Mouse (Mus musculus) liver, embryonic 14.5 days (tissue): ENCODE data around the gene Larp1. TPM values are rescaled to one million over a fixed set of nuclear protein-coding genes. Genes with fewer than 3 reads are reported as not detected.

Source experiments
- ATAC-seq: fragments of 200-750 bp; cut with Nextera tagmentation; 2 replicates; pipeline ENCODE4 v1.8.0; 2017; ENCODE audit warnings: moderate number of reproducible peaks, mild to moderate bottlenecking, moderate library complexity; ENCODE audit not compliant: insufficient read depth
- DNase-seq, 3 experiments: peaks; one replicate each; pipeline ENCODE4 v3.0.0-alpha.2; 2012 to 2013; ENCODE audit warnings: low read depth in 3 of 3, low spot score in 3 of 3
- H3K27ac ChIP-seq: fragments of 300-500 bp; sonication (generic); 2 replicates; pipeline ENCODE4 v1.5.1; 2014; ENCODE audit warnings: moderate library complexity, mild to moderate bottlenecking, control low read depth, inconsistent platforms
- H3K27me3 ChIP-seq: fragments of 300-500 bp; sonication (generic); 2 replicates; pipeline ENCODE4 v1.6.1; 2014; ENCODE audit warnings: mild to moderate bottlenecking, low read length, moderate library complexity; ENCODE audit not compliant: control insufficient read depth, insufficient read depth
- H3K36me3 ChIP-seq: fragments of 300-500 bp; sonication (generic); replicated peaks from 2 replicates; pipeline ENCODE4 v1.6.1; 2014; ENCODE audit warnings: low read depth; ENCODE audit not compliant: control insufficient read depth, insufficient read depth
- H3K4me1 ChIP-seq, 2 experiments: fragments of 200-500 bp in 1 of 2; fragments of 300-500 bp in 1 of 2; sonication (generic) in 1 of 2; replicated peaks; 2 replicates each; pipeline ENCODE4 v1.6.1; 2012 to 2014; ENCODE audit warnings: antibody characterized with exemption in 1 of 2, inconsistent platforms in 1 of 2, low read length in 1 of 2; ENCODE audit not compliant: control insufficient read depth in 2 of 2, insufficient read depth in 2 of 2
- H3K4me2 ChIP-seq: fragments of 300-500 bp; sonication (generic); 2 replicates; pipeline ENCODE4 v1.6.1; 2014; ENCODE audit warnings: low read depth, mild to moderate bottlenecking, control low read depth, moderate library complexity
- H3K4me3 ChIP-seq, 2 experiments: fragments of 200-500 bp in 1 of 2; fragments of 300-500 bp in 1 of 2; sonication (generic) in 1 of 2; 2 replicates each; pipeline ENCODE4 v1.5.1; 2012 to 2014; ENCODE audit warnings: low read depth in 2 of 2, low read length in 2 of 2, mild to moderate bottlenecking in 2 of 2, control low read depth in 1 of 2, inconsistent platforms in 1 of 2, moderate library complexity in 1 of 2; ENCODE audit not compliant: insufficient read depth in 1 of 2
- H3K9ac ChIP-seq: fragments of 300-500 bp; sonication (generic); replicated peaks from 2 replicates; pipeline ENCODE4 v1.6.1; 2014; ENCODE audit warnings: mild to moderate bottlenecking, control low read depth, moderate library complexity
- H3K9me3 ChIP-seq: fragments of 300-500 bp; sonication (generic); 2 replicates; pipeline ENCODE4 v1.6.1; 2016; ENCODE audit warnings: low read length, mixed read lengths; ENCODE audit not compliant: control insufficient read depth
- CTCF ChIP-seq: IDR thresholded peaks from 2 replicates; pipeline ENCODE4 v1.5.1; 2016; ENCODE audit warnings: antibody characterized with exemption, low read depth, control low read depth
- EP300 ChIP-seq: IDR thresholded peaks from 2 replicates; pipeline ENCODE4 v1.6.1; 2016; ENCODE audit warnings: antibody characterized with exemption, low read depth
- WGBS: fragments of 180-500 bp; shearing (Covaris S2); extraction: QIAGEN DNeasy Blood & Tissue Kit; methylation state at CpG from one replicate; pipeline ENCODE4 v1.1.7; 2014; ENCODE audit not compliant: insufficient replicate concordance; 5-methylcytosine and 5-hydroxymethylcytosine counted together
- polyA plus RNA-seq, 2 experiments: library from polyadenylated mRNA; depleted of rRNA in 1 of 2; stranded (reverse) in 1 of 2; unstranded in 1 of 2; fragments of >200 nt; fragmentation: Nextera tagmentation in 1 of 2; extraction: Ambion mirVana in 1 of 2; gene quantifications; 2 replicates each; pipeline versions ENCODE4 v1.2.1 to v1.2.3; 2012 to 2014

Larp1 gene
- polyA plus RNA-seq, 2 experiments = 15.8 to 25.5 TPM

GRCm38 (mm10) chr11:57984343-57984666 is 24.6 kb upstream of the Larp1 start:
- DNase-seq (no peak), ATAC-seq (peak; percentile 24; the same call in 1 of the 2 replicates)
- H3K27me3 ChIP-seq = no peaks in the 10 kb centered on the region; the same call in 1 of the 2 replicates
- WGBS = 14% methylated on average over 3 of the region's 3 CpGs
- peaks cover 19 to 25% of the 10 kb centered on the region in 2 experiments for H3K4me1 ChIP-seq
- peak overlapping the region; percentile 74 for H3K27ac ChIP-seq
- no peak overlapping the region for H3K4me3 ChIP-seq
- H3K4me2 ChIP-seq = peak overlapping the region; percentile 43
- H3K9ac ChIP-seq = peak overlapping the region; percentile 50
- TF ChIP-seq EP300 (no peak), CTCF (no peak)
- no peaks in the 10 kb centered on the region for H3K36me3 ChIP-seq
- no peaks in the 10 kb centered on the region for H3K9me3 ChIP-seq

DNA sequence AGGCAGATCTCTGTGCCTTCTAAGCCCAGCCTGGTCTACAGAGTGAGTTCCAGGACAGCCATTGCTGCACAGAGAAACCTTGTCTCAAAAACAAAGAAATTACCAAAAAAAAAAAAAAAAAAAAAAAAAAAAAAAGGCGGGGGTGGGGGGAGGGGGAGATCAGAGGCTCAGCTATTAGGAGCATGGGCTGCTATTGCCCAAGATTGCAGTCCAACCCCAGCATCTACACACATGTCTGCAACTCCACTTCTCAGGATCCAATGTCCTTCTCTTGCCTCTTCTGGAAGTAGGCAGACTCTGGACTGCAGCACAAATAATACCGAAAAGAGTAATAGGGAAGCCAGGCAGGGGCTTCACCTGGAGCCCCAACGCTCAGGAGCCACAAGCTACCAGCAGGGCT is 23.4 kb upstream of the Larp1 start:
- 74% methylated on average over 2 of the region's 3 CpGs for WGBS
- TF ChIP-seq EP300 (no peak), CTCF (no peak)
- no peaks in the 10 kb centered on the region for H3K36me3 ChIP-seq
- no peak overlapping the region for H3K4me2 ChIP-seq
- no peak overlapping the region for H3K27ac ChIP-seq
- no peak overlapping the region for H3K4me3 ChIP-seq
- H3K27me3 ChIP-seq = no peaks in the 10 kb centered on the region; the same call in none of the 2 replicates
- no peaks in the 10 kb centered on the region for H3K9me3 ChIP-seq
- no peak for ATAC-seq
- no peak for DNase-seq
- H3K4me1 ChIP-seq = peaks cover 19 to 25% of the 10 kb centered on the region in 2 experiments
- H3K9ac ChIP-seq = no peak overlapping the region

DNA sequence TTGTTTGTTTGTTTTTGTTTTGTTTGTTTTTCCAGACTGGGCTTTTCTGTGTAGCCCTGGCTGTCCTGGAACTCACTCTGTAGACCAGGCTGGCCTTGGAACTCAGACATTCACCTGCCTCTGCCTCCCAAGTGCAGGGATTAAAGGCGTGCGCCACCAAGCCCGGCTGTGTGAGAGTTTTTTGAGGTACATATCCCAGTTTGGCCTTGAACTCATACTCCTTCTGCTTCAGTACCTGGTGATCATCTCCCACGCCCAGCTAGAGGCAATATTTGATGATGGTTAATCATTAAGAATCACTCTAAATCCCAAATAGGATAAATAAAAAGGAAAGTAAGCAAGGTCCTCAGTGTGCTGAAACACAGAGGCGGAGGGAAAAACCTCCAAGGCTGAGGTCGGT is 22.8 kb upstream of the Larp1 start:
- Histone ChIP-seq H3K27me3 (no peaks in the 10 kb centered on the region; the same call in none of the 2 replicates), H3K36me3 (no peaks in the 10 kb centered on the region), H3K9me3 (no peaks in the 10 kb centered on the region), H3K27ac (no peak overlapping the region), H3K4me1 (peaks cover 19 to 25% of the 10 kb centered on the region in 2 experiments), H3K9ac (no peak overlapping the region), H3K4me3 (no peak overlapping the region), H3K4me2 (no peak overlapping the region)
- no peak for ATAC-seq
- WGBS = 67% methylated on average over 6 of the region's 6 CpGs
- TF ChIP-seq CTCF = no peak
- TF ChIP-seq EP300 = no peak
- DNase-seq = no peak

DNA sequence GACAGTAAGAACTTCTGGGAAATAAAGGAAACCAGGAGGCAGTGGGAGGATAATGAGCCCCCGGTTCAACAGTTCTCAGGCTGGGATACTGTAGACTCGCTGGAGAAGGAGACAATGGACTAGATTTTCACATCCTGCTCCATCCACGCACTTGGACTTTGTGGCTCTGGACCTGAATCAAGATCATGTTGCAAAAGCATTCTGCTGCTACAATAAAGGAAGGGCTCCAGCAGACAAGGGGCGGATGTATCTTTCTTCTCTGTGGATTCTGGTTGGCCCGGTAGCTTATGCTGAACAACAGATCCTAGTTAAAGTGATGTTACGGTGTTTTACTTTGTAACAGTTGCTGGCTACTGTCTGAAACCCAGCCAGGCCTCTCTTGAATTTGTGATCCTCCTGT is 22.4 kb upstream of the Larp1 start:
- H3K4me1 ChIP-seq = peaks cover 19 to 25% of the 10 kb centered on the region in 2 experiments
- no peak overlapping the region for H3K27ac ChIP-seq
- WGBS = 71% methylated on average over 6 of the region's 6 CpGs
- TF ChIP-seq CTCF (no peak), EP300 (no peak)
- H3K9me3 ChIP-seq = no peaks in the 10 kb centered on the region
- H3K4me3 ChIP-seq = no peak overlapping the region
- DNase-seq = no peak
- H3K36me3 ChIP-seq = no peaks in the 10 kb centered on the region
- no peak overlapping the region for H3K4me2 ChIP-seq
- no peaks in the 10 kb centered on the region; the same call in none of the 2 replicates for H3K27me3 ChIP-seq
- no peak for ATAC-seq
- no peak overlapping the region for H3K9ac ChIP-seq

DNA sequence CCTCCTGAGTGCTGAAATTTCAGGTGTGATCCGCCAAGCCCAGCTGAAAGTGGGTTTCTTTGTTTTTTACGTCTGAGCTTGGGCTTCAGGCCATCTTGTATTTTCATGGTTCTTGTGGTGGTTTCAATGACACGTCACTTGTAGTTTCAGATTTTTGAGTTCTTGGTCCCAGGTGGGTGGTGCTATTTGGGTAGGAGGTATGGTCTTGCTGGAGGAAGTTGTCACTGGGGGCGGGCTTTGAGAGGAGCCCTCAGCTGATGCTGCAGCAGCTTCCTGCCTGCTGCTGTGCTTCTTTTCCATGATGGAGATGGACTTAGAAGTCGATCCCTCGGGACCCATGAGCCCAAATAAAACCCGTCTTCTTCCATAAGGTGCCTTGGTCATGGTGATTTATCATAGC is 22.0 kb upstream of the Larp1 start:
- no peak overlapping the region for H3K4me3 ChIP-seq
- H3K27me3 ChIP-seq = no peaks in the 10 kb centered on the region; the same call in none of the 2 replicates
- DNase-seq = no peak
- no peak overlapping the region for H3K4me2 ChIP-seq
- H3K9me3 ChIP-seq = no peaks in the 10 kb centered on the region
- H3K9ac ChIP-seq = no peak overlapping the region
- H3K27ac ChIP-seq = no peak overlapping the region
- H3K4me1 ChIP-seq = peaks cover 19 to 25% of the 10 kb centered on the region in 2 experiments
- TF ChIP-seq EP300 (no peak), CTCF (no peak)
- H3K36me3 ChIP-seq = no peaks in the 10 kb centered on the region
- WGBS = 75% methylated on average over 7 of the region's 7 CpGs
- no peak for ATAC-seq
